Mouse (Mus musculus) ES-E14 (cell line): ENCODE results near the gene Ranbp1. TPM values are rescaled to one million over a fixed set of nuclear protein-coding genes. Genes with fewer than 3 reads are reported as not detected.

Source experiments
- DNase-seq: peaks from one replicate; pipeline ENCODE4 v3.0.0-alpha.2; 2013; ENCODE audit warnings: low read depth, low spot score
- H3K27ac ChIP-seq: 2 replicates; pipeline ENCODE4 v1.5.1; 2012; ENCODE audit warnings: low read depth, mild to moderate bottlenecking, low read length, moderate library complexity, mixed read lengths; ENCODE audit not compliant: poor library complexity, insufficient read depth, severe bottlenecking
- H3K36me3 ChIP-seq: 2 replicates; pipeline ENCODE4 v1.6.1; 2012; ENCODE audit warnings: mild to moderate bottlenecking, low read length, moderate library complexity, mixed read lengths; ENCODE audit not compliant: control insufficient read depth, poor library complexity, insufficient read depth, severe bottlenecking
- H3K4me1 ChIP-seq, 2 experiments: fragments of 150-350 bp in 1 of 2; sonication (generic) in 1 of 2; 2 replicates each; pipeline ENCODE4 v1.6.1; 2012; ENCODE audit warnings: low read length in 2 of 2, mild to moderate bottlenecking in 1 of 2, mixed read lengths in 1 of 2; ENCODE audit not compliant: control insufficient read depth in 2 of 2, insufficient read depth in 2 of 2, poor library complexity in 1 of 2
- H3K4me3 ChIP-seq, 2 experiments: fragments of 150-350 bp in 1 of 2; sonication (generic) in 1 of 2; 2 replicates each; pipeline ENCODE4 v1.5.1; 2012; ENCODE audit warnings: low read length in 2 of 2, low read depth in 1 of 2, mild to moderate bottlenecking in 1 of 2, mixed read lengths in 1 of 2; ENCODE audit not compliant: insufficient read depth in 1 of 2, poor library complexity in 1 of 2, severe bottlenecking in 1 of 2
- H3K9ac ChIP-seq: 2 replicates; pipeline ENCODE4 v1.6.1; 2012; ENCODE audit warnings: low read depth, mild to moderate bottlenecking, low read length, mixed read lengths; ENCODE audit not compliant: poor library complexity, insufficient read depth, severe bottlenecking
- H3K9me3 ChIP-seq: fragments of 150-350 bp; sonication (generic); 2 replicates; pipeline ENCODE4 v1.6.1; 2012; ENCODE audit warnings: low read depth, mild to moderate bottlenecking, low read length; ENCODE audit not compliant: control insufficient read depth, insufficient read depth
- CHD2 ChIP-seq: IDR thresholded peaks from 2 replicates; pipeline ENCODE4 v1.6.1; 2014; ENCODE audit warnings: mild to moderate bottlenecking, low read depth, low read length, inconsistent platforms
- HCFC1 ChIP-seq: IDR thresholded peaks from 2 replicates; pipeline ENCODE4 v1.6.1; 2012; ENCODE audit warnings: low read length, inconsistent platforms, borderline replicate concordance; ENCODE audit not compliant: insufficient read depth
- MAFK ChIP-seq: IDR thresholded peaks from 2 replicates; pipeline ENCODE4 v1.6.1; 2014; ENCODE audit warnings: mild to moderate bottlenecking, low read depth, low read length, inconsistent platforms; ENCODE audit not compliant: insufficient read depth
- ZC3H11A ChIP-seq: IDR thresholded peaks from 2 replicates; pipeline ENCODE4 v1.6.1; 2012; ENCODE audit warnings: low read depth, mild to moderate bottlenecking, inconsistent platforms, low read length, borderline replicate concordance
- ZNF384 ChIP-seq: IDR thresholded peaks from 2 replicates; pipeline ENCODE4 v1.6.1; 2012; ENCODE audit warnings: low read depth, low read length, inconsistent platforms
- in situ Hi-C, 2 experiments: fragments of 600-800 bp; cut with MboI; formaldehyde crosslinking; loops; one replicate each; pipeline ENCODE4 v1.15.1; 2025; ENCODE audit warnings: low sequenced_read_pairs in 2 of 2, inconsistent platforms in 1 of 2; ENCODE audit not compliant: unreplicated experiment in 2 of 2
- total RNA-seq: library from RNA; depleted of rRNA; stranded (reverse); fragments of 300-350 nt; gene quantifications from 2 replicates; pipeline ENCODE4 v1.2.3, GENCODE M21; 2012

The Ranbp1 gene
- total RNA-seq, 1 experiment = 410 TPM

- no peaks in the 10 kb centered on the region for H3K9me3 ChIP-seq
- H3K36me3 ChIP-seq = peaks cover 56% of the 10 kb centered on the region
- no peak for DNase-seq
- no peak overlapping the region for H3K4me3 ChIP-seq
- TF ChIP-seq CHD2 (no peak), ZNF384 (no peak), HCFC1 (no peak), MAFK (no peak), ZC3H11A (no peak)
- H3K27ac ChIP-seq = no peak overlapping the region
- in situ Hi-C loops = no loop called here
- H3K9ac ChIP-seq = no peak overlapping the region
- H3K4me1 ChIP-seq = peaks cover 3 to 8% of the 10 kb centered on the region in 2 experiments; a peak in 3 of 4 replicates
These were observed 5.3 kb upstream of the Ranbp1 start for GRCm38 (mm10) chr16:18253866-18254265.

GRCm38 (mm10) chr16:18252736-18253135 lies 4.2 kb upstream of the Ranbp1 start:
- no peak overlapping the region for H3K9ac ChIP-seq
- no peaks in the 10 kb centered on the region for H3K9me3 ChIP-seq
- TF ChIP-seq CHD2 = no peak
- TF ChIP-seq MAFK = no peak
- no peak for TF ChIP-seq HCFC1
- TF ChIP-seq ZC3H11A = no peak
- TF ChIP-seq ZNF384 = no peak
- DNase-seq = no peak
- H3K36me3 ChIP-seq = peaks cover 47% of the 10 kb centered on the region
- H3K4me3 ChIP-seq = no peak overlapping the region
- no peak overlapping the region for H3K27ac ChIP-seq
- in situ Hi-C loops = no loop called here
- peaks cover 3 to 8% of the 10 kb centered on the region in 2 experiments; a peak in 3 of 4 replicates for H3K4me1 ChIP-seq

- no peak for DNase-seq
- 0 out of 2 replicates have a peak overlapping the region, but pooled peaks have one; percentile 7 for H3K27ac ChIP-seq
- H3K4me1 ChIP-seq = peaks cover 3 to 12% of the 10 kb centered on the region in 2 experiments
- TF ChIP-seq ZC3H11A = no peak
- no peak for TF ChIP-seq MAFK
- no peak for TF ChIP-seq ZNF384
- no peak for TF ChIP-seq CHD2
- TF ChIP-seq HCFC1 = no peak
- in situ Hi-C loops = no loop called here
- peaks cover 44% of the 10 kb centered on the region for H3K36me3 ChIP-seq
- H3K9me3 ChIP-seq = no peaks in the 10 kb centered on the region
- peak overlapping the region; percentile 21; the same call in 1 of the 2 replicates for H3K9ac ChIP-seq
- H3K4me3 ChIP-seq = no peak overlapping the region
These were observed 2.6 kb upstream of the Ranbp1 start for GRCm38 (mm10) chr16:18250828-18251790.

DNA sequence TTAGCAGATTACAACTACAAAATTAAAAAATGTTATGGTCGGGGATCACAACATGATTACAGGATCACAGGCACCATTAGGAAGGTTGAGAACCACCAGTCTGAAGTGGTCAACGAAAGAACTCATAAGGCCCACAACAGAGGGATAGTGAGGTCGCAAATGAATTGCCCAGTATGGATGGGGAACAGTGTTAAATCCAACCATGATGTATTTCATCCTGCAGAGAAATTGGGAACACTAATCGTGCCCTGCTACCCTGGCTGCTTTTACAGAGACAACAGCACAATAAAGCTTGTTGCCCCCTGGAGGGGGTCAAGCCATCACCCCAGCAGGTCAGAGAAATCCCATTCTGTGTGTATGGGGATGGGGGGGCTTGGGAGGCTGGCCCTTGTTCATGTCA lies 1.7 kb upstream of the Ranbp1 start:
- no peak for DNase-seq
- TF ChIP-seq MAFK (no peak), CHD2 (no peak), HCFC1 (no peak), ZNF384 (no peak), ZC3H11A (no peak)
- Histone ChIP-seq H3K4me1 (peaks cover 3 to 16% of the 10 kb centered on the region in 2 experiments), H3K27ac (no peak overlapping the region), H3K36me3 (peaks cover 46% of the 10 kb centered on the region), H3K9ac (peak overlapping the region; percentile 7; the same call in 1 of the 2 replicates), H3K4me3 (peak overlapping the region in 1 of 2 experiments; percentile 82; a peak in 1 of 4 replicates), H3K9me3 (no peaks in the 10 kb centered on the region)
- in situ Hi-C loops = no loop called here
